Mouse (Mus musculus): ENCODE data around the gene Hip1r. TPM values are rescaled to one million over a fixed set of nuclear protein-coding genes. Genes with fewer than 3 reads are reported as not detected.

Hip1r gene
- polyA plus RNA-seq, 1 experiment from 2014 or later: 4.4 TPM

DNA sequence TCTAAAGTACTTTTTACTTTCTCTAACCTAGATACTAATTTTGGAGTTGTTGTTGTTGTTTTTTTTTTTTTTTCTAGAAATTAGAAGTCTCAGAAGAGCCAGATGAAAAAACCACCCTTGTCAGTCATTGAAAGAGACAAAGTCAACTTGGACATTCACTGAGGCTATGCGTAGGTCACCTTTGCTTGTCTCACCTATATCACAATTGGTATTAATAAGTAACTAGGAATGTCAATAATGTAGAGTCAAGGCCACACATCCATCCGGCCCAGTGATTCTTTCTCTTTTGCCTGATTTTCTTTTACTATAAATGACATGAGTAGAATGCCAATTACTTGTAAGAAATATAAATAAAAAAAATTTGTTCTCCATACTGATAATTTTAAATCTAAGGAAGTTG is 6.7 kb upstream of the Hip1r start:
- Histone ChIP-seq H3K4me2 (ENCODE audit: low read depth) (no peak overlapping the region), H3K4me3 (ENCODE audit: low read depth, low read length) (no peak overlapping the region), H3K9ac (ENCODE audit: low read length) (no peak overlapping the region), H3K27me3 (ENCODE audit: control insufficient read depth, insufficient read depth, low read length) (no peaks in the 10 kb centered on the region), H3K4me1 (ENCODE audit: control insufficient read depth, insufficient read depth, low read length) (no peaks in the 10 kb centered on the region), H3K36me3 (ENCODE audit: control insufficient read depth, insufficient read depth, low read length) (no peaks in the 10 kb centered on the region), H3K9me3 (ENCODE audit: control insufficient read depth, low read length) (no peaks in the 10 kb centered on the region), H3K27ac (ENCODE audit: low read depth, low read length) (no peak overlapping the region)
- DNase-seq (ENCODE audit: low spot score) (no peak), ATAC-seq (ENCODE audit: insufficient read depth, low FRiP score, low TSS enrichment) (no peak)
- WGBS: 94% methylated on average over 2 of the region's 2 CpGs

DNA sequence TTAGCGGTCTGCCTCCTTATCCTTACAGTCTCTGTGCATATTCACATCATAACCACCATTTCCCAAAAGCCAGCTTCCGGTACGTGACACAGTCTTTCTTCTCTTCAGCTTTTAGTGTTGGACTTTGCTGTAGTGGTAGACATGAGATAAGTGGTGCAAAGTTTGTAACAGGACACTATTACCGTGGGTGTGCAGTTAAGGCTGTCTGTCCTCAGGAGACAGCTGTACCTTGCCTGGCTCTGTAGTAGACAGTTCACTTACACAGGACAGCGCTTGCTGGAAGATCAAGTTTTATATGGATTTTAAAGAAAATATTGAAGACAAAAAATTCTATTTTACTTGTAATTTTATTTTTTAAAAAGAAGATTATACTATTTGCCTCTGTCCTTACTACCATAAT is 5.0 kb upstream of the Hip1r start:
- ATAC-seq (ENCODE audit: insufficient read depth, low FRiP score, low TSS enrichment) (no peak), DNase-seq (ENCODE audit: low spot score) (no peak)
- Histone ChIP-seq H3K27ac (ENCODE audit: low read depth, low read length) (no peak overlapping the region), H3K4me1 (ENCODE audit: control insufficient read depth, insufficient read depth, low read length) (no peaks in the 10 kb centered on the region), H3K36me3 (ENCODE audit: control insufficient read depth, insufficient read depth, low read length) (no peaks in the 10 kb centered on the region), H3K9ac (ENCODE audit: low read length) (no peak overlapping the region), H3K4me2 (ENCODE audit: low read depth) (no peak overlapping the region), H3K4me3 (ENCODE audit: low read depth, low read length) (no peak overlapping the region), H3K9me3 (ENCODE audit: control insufficient read depth, low read length) (no peaks in the 10 kb centered on the region), H3K27me3 (ENCODE audit: control insufficient read depth, insufficient read depth, low read length) (peaks cover 3% of the 10 kb centered on the region; the same call in 1 of the 2 replicates)
- WGBS: 89% methylated on average over 5 of the region's 5 CpGs

GRCm38 (mm10) chr5:123969216-123969615 is 4.2 kb upstream of the Hip1r start:
- no peak overlapping the region for H3K27ac ChIP-seq (ENCODE audit: low read depth, low read length)
- no peaks in the 10 kb centered on the region for H3K4me1 ChIP-seq (ENCODE audit: control insufficient read depth, insufficient read depth, low read length)
- WGBS: 76% methylated on average over 8 of the region's 8 CpGs
- no peak overlapping the region for H3K9ac ChIP-seq (ENCODE audit: low read length)
- H3K27me3 ChIP-seq (ENCODE audit: control insufficient read depth, insufficient read depth, low read length): peaks cover 3% of the 10 kb centered on the region; the same call in 1 of the 2 replicates
- no peaks in the 10 kb centered on the region for H3K9me3 ChIP-seq (ENCODE audit: control insufficient read depth, low read length)
- H3K36me3 ChIP-seq (ENCODE audit: control insufficient read depth, insufficient read depth, low read length): no peaks in the 10 kb centered on the region
- no peak overlapping the region for H3K4me3 ChIP-seq (ENCODE audit: low read depth, low read length)
- DNase-seq (ENCODE audit: low spot score) (no peak), ATAC-seq (ENCODE audit: insufficient read depth, low FRiP score, low TSS enrichment) (no peak)
- H3K4me2 ChIP-seq (ENCODE audit: low read depth): no peak overlapping the region

DNA sequence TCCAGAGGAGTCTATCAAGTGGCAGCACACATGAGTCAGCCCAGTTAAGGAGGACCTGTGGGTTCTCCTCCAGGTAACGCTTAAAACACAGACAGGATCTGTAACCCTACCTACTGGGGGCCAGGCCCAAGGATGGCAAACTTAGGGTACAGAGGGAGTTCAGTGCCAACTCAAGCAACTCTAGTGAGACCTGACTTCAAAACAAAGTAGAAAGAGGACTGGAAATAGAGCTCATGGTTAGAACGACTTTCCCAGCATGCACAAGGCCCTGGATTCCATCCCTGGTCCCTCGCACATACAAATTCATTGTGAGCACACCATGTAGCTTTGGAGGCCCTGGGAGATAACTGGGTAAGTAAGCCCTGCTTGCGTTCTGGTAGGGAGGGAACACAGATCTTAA is 2.9 kb upstream of the Hip1r start:
- no peaks in the 10 kb centered on the region for H3K36me3 ChIP-seq (ENCODE audit: control insufficient read depth, insufficient read depth, low read length)
- DNase-seq (ENCODE audit: low spot score): no peak
- WGBS: 88% methylated on average over 4 of the region's 4 CpGs
- H3K9ac ChIP-seq (ENCODE audit: low read length): no peak overlapping the region
- H3K27me3 ChIP-seq (ENCODE audit: control insufficient read depth, insufficient read depth, low read length): peaks cover 8% of the 10 kb centered on the region
- no peaks in the 10 kb centered on the region for H3K9me3 ChIP-seq (ENCODE audit: control insufficient read depth, low read length)
- ATAC-seq (ENCODE audit: insufficient read depth, low FRiP score, low TSS enrichment): no peak
- no peak overlapping the region for H3K27ac ChIP-seq (ENCODE audit: low read depth, low read length)
- no peak overlapping the region for H3K4me3 ChIP-seq (ENCODE audit: low read depth, low read length)
- no peak overlapping the region for H3K4me2 ChIP-seq (ENCODE audit: low read depth)
- 0 out of 2 replicates have a peak, but pooled peaks cover 5% of the 10 kb centered on the region for H3K4me1 ChIP-seq (ENCODE audit: control insufficient read depth, insufficient read depth, low read length)

DNA sequence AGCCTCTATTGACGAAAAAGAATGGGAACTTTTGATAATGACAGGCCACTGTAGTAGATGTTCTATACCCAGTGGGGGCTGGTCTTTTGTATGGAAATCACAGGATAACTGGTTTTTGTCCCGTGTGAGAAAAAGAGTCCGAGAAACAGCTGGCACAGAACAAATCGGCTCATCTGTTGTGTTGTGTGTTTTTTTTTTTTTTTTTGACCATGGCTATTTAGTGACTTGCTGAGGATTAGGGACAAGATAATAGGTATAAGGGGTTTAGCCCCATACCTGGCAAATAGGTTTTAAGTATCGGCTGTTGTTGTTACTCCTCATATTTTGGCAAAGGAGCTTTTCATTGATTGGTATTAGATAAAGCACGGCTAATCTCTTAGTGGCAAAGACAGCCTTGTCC is 975 bp upstream of the Hip1r start:
- Histone ChIP-seq H3K9ac (ENCODE audit: low read length) (no peak overlapping the region), H3K36me3 (ENCODE audit: control insufficient read depth, insufficient read depth, low read length) (no peaks in the 10 kb centered on the region), H3K4me2 (ENCODE audit: low read depth) (no peak overlapping the region), H3K4me1 (ENCODE audit: control insufficient read depth, insufficient read depth, low read length) (0 out of 2 replicates have a peak, but pooled peaks cover 5% of the 10 kb centered on the region), H3K4me3 (ENCODE audit: low read depth, low read length) (no peak overlapping the region), H3K27me3 (ENCODE audit: control insufficient read depth, insufficient read depth, low read length) (peaks cover 17% of the 10 kb centered on the region), H3K9me3 (ENCODE audit: control insufficient read depth, low read length) (no peaks in the 10 kb centered on the region), H3K27ac (ENCODE audit: low read depth, low read length) (no peak overlapping the region)
- no peak for ATAC-seq (ENCODE audit: insufficient read depth, low FRiP score, low TSS enrichment)
- DNase-seq (ENCODE audit: low spot score): no peak
- 72% methylated on average over 6 of the region's 6 CpGs for WGBS

DNA sequence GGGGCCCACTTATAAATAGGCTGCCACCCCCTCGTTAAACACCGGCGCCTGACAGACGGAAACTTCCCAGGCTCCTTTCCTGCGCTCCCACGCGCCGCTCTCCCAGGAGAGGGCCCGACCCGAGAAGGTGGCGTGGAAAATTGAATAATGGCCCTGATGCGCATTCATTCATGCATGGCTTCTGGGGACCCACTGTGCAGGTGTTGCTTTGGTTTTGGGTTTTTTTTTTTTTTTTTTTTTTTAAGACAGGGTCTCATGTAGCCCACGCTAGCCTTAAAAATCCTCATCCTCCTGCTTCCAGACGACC is 704 bp downstream of the Hip1r start:
- peaks cover 17% of the 10 kb centered on the region for H3K27me3 ChIP-seq (ENCODE audit: control insufficient read depth, insufficient read depth, low read length)
- DNase-seq (ENCODE audit: low spot score) (no peak), ATAC-seq (ENCODE audit: insufficient read depth, low FRiP score, low TSS enrichment) (no peak)
- peak overlapping the region; percentile 88 for H3K4me2 ChIP-seq (ENCODE audit: low read depth)
- H3K4me1 ChIP-seq (ENCODE audit: control insufficient read depth, insufficient read depth, low read length): 0 out of 2 replicates have a peak, but pooled peaks cover 5% of the 10 kb centered on the region
- H3K9ac ChIP-seq (ENCODE audit: low read length): peak overlapping the region; percentile 59
- peak overlapping the region; percentile 69 for H3K4me3 ChIP-seq (ENCODE audit: low read depth, low read length)
- WGBS: 0% methylated on average over 14 of the region's 14 CpGs
- no peaks in the 10 kb centered on the region for H3K36me3 ChIP-seq (ENCODE audit: control insufficient read depth, insufficient read depth, low read length)
- no peaks in the 10 kb centered on the region for H3K9me3 ChIP-seq (ENCODE audit: control insufficient read depth, low read length)
- H3K27ac ChIP-seq (ENCODE audit: low read depth, low read length): no peak overlapping the region

- Histone ChIP-seq H3K4me3 (ENCODE audit: low read depth, low read length) (peak overlapping the region; percentile 69), H3K27me3 (ENCODE audit: control insufficient read depth, insufficient read depth, low read length) (peaks cover 19% of the 10 kb centered on the region), H3K4me1 (ENCODE audit: control insufficient read depth, insufficient read depth, low read length) (0 out of 2 replicates have a peak, but pooled peaks cover 5% of the 10 kb centered on the region), H3K4me2 (ENCODE audit: low read depth) (peak overlapping the region; percentile 88), H3K36me3 (ENCODE audit: control insufficient read depth, insufficient read depth, low read length) (no peaks in the 10 kb centered on the region), H3K9ac (ENCODE audit: low read length) (no peak overlapping the region), H3K27ac (ENCODE audit: low read depth, low read length) (no peak overlapping the region), H3K9me3 (ENCODE audit: control insufficient read depth, low read length) (no peaks in the 10 kb centered on the region)
- 33% methylated on average over 11 of the region's 11 CpGs for WGBS
- DNase-seq (ENCODE audit: low spot score) (no peak), ATAC-seq (ENCODE audit: insufficient read depth, low FRiP score, low TSS enrichment) (no peak)
Measured at GRCm38 (mm10) chr5:123974616-123975111, 1.2 kb downstream of the Hip1r start.

GRCm38 (mm10) chr5:123975668-123976180 is 2.3 kb downstream of the Hip1r start:
- DNase-seq (ENCODE audit: low spot score): no peak
- Histone ChIP-seq H3K27me3 (ENCODE audit: control insufficient read depth, insufficient read depth, low read length) (peaks cover 19% of the 10 kb centered on the region), H3K4me1 (ENCODE audit: control insufficient read depth, insufficient read depth, low read length) (0 out of 2 replicates have a peak, but pooled peaks cover 5% of the 10 kb centered on the region), H3K9me3 (ENCODE audit: control insufficient read depth, low read length) (no peaks in the 10 kb centered on the region), H3K36me3 (ENCODE audit: control insufficient read depth, insufficient read depth, low read length) (no peaks in the 10 kb centered on the region), H3K27ac (ENCODE audit: low read depth, low read length) (no peak overlapping the region), H3K4me3 (ENCODE audit: low read depth, low read length) (no peak overlapping the region), H3K9ac (ENCODE audit: low read length) (no peak overlapping the region), H3K4me2 (ENCODE audit: low read depth) (no peak overlapping the region)
- no peak for ATAC-seq (ENCODE audit: insufficient read depth, low FRiP score, low TSS enrichment)
- 83% methylated on average over 6 of the region's 6 CpGs for WGBS

- Histone ChIP-seq H3K4me1 (ENCODE audit: control insufficient read depth, insufficient read depth, low read length) (0 out of 2 replicates have a peak, but pooled peaks cover 5% of the 10 kb centered on the region), H3K9ac (ENCODE audit: low read length) (no peak overlapping the region), H3K4me3 (ENCODE audit: low read depth, low read length) (no peak overlapping the region), H3K27me3 (ENCODE audit: control insufficient read depth, insufficient read depth, low read length) (peaks cover 19% of the 10 kb centered on the region), H3K9me3 (ENCODE audit: control insufficient read depth, low read length) (no peaks in the 10 kb centered on the region), H3K4me2 (ENCODE audit: low read depth) (no peak overlapping the region), H3K27ac (ENCODE audit: low read depth, low read length) (no peak overlapping the region), H3K36me3 (ENCODE audit: control insufficient read depth, insufficient read depth, low read length) (no peaks in the 10 kb centered on the region)
- DNase-seq (ENCODE audit: low spot score): no peak
- no peak for ATAC-seq (ENCODE audit: insufficient read depth, low FRiP score, low TSS enrichment)
- 36% methylated on average over 3 of the region's 3 CpGs for WGBS
Measured at GRCm38 (mm10) chr5:123977231-123977630, 3.8 kb downstream of the Hip1r start.

All from neural tube, embryonic 11.5 days (tissue).